Mouse (Mus musculus) right cerebral cortex, postnatal 25 days (tissue): ENCODE measurements around the gene Ctnna3.
"Not testable (repeated sequence)": the region's sequence is repeated elsewhere in the genome, so short reads cannot be mapped to it uniquely, and the experiment has no call there.

Experiments
- DNase-seq: peaks from one replicate; pipeline ENCODE4 v3.0.0; 2022

Ctnna3 gene

DNA sequence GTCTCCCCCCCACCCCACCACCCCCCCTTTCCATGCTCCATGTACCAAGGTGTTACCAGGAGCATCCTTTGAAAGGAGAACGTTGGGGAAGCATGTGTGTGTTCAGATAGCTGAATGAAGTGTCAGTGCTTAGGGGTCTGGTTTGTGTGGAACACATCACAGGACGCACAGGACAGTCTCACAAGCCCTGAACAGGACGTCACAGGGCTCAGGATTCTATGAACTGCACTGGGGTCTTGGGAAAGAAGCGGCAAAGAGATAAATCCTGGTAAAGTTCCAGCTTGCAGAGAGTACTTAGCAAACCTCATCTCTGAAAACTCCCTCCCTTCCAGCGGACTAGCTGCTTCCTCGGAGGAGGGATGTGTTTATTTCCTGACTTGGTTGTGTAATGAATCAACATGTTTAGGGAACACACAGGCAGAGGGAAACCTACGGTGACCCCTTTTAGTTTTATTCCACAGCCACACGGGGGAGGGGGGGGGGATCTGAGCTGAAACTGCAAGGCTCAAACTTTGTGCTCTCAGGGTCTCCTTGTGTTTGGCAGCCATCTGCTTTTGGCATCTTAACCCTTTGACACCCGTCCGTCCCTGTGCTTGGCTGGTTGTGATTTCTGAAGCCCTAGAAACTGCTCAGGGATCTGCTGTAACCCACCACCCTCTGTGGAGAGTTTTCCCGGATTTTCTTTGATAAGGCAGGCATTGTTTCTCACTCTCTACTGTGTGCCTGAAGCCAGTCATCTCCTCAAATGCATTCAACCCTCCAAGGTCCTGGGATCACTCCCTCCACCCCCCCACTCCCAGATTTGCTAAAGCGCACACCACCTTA is 656.9 kb downstream of the Ctnna3 start:
- DNase-seq: peak; percentile 30

DNA sequence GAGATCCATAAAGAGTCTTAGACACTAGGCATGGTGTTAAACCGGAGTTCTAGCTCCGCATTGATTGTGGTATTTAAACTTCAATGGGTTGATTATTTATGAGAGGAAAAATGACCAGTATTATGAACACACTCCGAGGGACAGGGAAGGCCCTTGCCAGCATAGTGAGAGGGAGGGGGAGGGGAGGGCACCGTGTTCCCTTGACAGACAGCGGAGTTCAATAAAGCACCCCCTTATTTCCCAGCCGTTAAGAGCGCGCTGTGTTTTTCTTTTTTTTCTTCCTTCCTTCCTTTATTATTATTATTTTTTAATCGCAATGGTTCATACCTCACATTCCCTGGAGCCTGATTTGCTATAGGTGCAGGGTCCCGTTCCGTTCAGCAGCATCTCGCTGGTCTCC is 657.6 kb downstream of the Ctnna3 start:
- no peak for DNase-seq

DNA sequence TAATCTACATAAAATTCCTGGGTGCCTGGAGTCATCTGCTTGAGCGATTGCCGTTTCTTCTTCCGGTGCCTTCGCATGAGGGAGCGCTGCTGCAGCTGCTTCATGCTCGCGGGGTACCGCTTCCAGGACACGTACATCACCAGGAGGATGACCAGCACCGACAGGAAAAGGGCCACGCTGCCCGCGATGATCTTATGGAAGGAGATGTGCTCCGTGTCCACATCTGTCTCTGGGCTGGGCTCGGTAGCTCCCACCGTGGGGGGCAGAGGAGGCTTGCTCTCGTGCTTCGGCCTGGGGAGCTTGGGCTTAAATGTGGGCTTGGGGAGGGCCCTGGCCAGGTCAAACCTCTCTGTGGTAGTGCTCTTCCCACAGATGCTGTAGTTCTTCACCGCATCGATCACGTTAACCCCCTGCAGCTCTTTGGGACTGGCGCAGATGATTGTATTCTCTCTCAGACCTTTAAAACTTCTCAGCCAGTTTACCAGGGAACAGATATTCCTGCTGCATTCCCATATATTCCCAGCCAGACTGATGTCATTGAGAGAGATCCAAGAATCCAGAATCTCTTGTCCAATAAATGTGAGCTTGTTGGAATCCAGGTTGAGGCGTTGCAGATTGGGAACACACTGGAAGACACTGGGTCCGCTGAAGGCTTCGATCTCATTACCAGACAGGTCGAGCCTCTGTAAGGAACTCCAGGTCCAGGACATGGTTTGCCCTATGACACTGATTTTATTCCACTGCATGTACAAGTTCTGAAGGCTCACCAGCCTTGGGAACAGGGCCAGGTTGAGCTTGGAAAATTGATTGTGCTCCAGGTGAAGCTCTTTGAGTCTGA is 658.3 kb downstream of the Ctnna3 start:
- DNase-seq: peak; percentile 49

DNA sequence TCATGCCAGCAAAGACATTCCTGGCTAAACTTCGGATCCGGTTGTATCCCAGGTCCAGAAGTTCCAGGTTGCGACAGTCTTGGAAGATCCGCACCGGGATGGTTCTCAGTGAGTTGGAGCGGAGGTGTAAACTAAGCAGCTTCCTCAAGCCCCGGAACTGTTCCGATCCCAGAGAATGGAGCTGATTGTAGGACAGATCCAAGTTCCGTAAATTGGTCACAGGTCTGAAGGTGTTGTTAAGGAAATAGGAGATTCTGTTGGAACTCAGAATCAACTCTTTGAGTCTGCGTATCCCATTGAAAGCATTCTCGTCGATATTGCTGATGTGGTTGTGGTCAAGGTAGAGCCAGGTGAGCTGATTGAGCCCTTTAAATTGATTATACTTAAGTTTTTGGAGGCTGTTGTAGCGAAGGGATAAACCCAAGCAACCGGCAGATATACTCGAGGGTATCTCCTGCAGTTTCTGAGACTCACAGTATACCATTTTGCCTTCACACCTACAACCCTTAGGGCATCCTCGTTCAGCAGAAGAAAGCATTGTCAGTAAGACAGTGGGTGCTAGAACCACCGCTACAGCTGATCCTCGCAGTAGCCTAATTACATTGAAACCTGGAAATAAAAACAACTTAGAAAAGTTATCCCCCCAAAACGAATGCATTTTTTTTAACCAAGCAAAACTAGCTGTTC is 659.0 kb downstream of the Ctnna3 start:
- no peak for DNase-seq

DNA sequence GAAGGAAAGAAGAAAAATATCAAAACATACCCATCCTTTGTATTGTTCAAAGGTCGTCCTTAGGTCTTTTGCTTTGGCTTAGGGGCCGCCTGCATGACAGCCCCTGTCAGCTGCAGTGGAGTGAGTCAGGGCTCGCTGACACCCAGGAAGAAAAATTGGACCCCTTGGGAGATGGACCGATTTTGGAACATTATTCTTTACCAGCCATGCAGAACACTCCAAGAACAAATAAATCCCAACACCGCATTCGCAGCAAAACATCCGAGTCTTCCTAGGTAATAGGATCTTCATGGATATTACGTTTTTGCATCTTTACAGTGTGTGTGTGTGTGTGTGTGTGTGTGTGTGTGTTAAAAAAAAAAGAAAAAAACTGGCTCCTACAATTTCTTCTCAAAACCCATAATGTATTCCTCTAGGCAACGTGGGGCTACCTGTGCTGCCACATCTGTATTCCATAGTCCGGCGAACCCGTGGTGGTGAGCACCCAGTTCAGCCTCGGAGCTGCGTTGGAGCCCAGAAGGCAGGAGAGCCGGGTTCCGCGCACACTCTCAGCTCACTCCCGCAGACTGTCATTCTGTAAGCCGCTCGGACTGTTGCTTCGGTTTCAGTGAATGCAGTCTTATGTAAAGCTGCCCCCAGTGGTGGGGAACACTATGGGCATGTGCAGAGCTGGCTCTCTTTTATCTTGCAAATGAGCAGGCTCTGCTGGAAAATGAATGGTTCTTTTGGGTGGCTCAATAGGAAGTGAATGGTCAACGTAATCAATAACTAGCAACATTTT is 660.0 kb downstream of the Ctnna3 start, which contains the start of gene Lrrtm3:
Lrrtm3 (minus strand) TSS at position 598 of the 781 bp plus-strand sequence.
- peak; percentile 85 for DNase-seq

DNA sequence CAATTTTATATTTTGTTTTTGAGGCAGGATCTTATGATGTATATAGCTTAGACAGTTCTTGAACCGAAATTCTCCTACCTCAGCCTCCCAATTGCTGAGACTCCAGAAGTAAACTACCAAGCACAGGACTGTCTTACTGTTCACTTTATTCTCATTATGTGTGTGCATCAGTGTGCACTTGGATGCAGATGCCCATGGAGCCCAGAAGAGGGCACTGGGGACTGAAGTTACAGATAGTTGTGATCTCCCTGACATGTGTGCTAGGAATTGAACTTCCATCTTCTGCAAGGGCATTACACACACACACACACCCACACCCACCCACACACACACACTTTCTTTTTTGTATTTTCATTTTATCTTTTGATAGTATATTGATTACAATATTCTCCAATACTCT is 666.6 kb downstream of the Ctnna3 start:
- DNase-seq: no peak

DNA sequence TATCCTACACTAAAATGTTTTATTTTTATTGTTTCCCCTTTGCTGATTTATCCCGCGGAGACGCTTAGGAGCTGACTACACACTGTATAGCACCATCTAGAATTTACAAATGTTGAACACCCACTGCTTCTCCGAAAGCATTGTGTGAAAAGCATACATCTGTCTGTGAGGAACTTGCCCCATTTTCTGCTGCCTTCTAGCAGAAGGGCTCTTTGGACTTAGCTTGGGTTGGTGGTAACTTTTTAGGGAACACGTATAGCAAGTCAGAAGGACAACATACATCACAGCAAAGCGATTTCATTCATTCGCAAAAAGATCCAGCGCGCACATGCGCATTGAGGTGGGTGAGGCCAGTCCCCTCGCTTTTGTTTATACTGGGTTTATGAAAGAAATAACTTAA is 685.3 kb downstream of the Ctnna3 start:
- no peak for DNase-seq

DNA sequence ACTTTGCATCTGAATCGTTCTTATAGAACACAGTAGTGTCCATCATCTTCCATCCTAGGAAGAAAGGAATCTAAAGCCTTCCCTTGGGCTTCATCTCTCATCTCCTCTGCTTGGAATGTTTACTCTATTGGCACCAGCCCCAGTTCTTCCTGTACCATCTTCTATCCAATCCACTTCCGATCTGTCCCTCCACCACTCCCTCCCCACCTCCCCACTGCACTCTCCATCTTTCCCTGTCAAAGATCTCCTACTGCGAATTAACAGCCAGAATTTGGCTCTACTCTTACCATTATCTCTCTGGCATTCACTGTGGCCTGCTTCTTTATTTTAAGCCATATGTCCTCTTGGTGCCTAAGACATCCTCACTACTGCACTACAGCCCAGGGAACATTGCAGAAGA is 688.9 kb downstream of the Ctnna3 start:
- DNase-seq: no peak

DNA sequence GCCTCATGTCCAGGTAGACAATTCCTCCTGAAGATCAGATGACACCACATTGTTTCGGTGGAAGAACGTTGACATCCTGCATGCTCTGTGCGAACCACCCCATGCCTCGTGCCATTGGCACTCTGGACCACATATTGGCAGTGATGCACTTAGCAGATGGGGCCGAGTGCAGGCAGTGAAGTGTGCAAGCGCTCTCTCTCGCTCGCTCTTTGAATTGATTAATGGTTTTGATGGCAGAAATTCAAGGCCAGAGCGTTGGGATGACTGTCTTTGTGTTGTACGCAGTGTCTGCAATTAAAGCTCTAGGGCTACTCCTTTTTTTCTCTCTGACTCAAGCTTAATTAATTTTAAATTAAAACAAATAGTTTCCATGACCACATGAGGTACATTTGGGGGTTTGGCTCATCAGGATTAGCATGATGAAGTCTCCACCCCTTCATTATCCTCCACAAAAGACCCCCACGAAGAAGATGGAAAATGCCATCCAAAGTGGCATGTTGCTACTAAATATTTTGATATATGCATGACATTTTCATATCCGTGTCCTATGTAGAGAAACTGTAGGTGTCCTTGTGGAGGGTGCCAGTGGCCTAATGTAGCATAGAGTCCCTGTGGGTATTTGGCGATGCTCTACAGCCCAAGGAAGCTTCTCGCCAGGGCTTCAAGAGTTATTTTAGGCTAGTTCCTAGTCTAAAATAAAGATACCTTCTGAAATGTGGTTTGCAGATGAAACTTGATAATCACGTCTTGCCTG is 700.7 kb downstream of the Ctnna3 start:
- no peak for DNase-seq

DNA sequence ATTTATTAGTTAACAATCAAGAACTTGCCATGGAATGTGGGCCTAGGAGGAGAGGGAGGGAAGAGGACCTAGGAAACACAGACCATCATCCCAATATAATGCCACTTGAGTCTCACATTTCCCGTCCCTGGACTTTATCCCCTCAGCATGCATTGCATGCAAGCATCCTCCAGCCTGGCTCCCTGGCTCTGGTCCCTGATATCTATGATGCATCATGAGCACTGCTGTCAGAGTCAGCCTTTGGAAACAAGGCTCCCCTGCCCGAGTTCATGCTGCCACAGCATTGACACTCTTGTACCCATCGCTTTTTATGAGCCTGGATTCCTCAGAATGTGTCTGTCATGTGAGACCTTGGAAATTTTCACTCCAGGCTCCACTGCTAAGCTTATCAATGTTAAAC is 703.6 kb downstream of the Ctnna3 start:
- no peak for DNase-seq

DNA sequence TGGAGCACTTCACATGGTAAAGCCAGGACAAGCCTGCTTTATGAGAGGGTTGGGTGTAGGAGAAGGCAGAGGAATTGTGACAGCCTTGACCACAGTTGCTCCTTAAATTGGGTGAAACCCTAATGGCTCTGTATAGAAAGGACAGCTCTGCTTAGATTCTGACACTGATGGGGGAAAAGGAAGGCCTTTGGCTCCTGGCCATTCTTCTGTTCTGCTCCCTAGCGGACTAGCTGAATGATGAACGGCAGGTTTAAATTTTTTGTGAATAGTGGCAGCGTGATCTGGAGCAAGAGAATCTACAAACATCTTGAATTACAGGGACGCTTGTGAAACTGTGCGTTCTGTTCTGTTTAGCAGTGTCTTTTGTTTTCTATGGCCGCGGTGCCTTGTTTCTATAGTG is 705.6 kb downstream of the Ctnna3 start:
- DNase-seq: no peak

DNA sequence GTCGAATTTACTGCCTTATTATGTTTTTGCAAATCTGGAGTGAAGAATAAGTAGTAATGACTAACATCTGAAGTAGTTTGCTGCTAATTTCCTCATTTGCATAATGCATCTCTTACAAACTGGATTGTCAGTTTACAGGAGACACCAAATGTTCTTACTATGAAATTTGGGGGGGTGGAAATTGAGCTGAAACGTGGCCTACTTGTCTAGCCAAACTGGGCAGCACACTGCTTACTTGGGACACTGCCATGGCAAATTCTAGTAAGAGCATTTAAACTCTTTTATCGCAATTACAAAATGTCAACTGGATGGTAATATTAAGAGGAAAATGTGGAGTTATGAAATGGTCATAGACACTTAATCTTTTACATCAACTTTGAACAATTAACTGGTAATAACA is 716.6 kb downstream of the Ctnna3 start:
- no peak for DNase-seq

DNA sequence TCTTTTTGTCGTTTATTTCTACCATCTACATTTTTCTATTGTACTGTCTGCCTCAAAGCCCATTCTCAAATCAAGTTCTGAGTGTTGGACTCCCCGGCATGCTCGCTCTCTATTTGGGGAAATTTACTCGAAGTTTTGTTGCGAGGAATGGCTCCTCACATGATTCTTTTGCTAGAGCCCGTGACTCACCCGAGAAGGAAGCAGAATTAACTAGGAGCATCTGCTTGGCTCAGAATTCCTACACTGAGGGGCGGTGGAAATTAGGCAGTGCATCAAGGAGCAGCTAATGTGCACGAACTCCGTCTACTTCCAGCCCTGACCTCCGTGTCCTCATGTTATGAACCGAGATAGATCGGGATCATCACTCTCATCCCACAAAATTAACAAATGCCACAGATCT is 751.8 kb downstream of the Ctnna3 start:
- DNase-seq: peak; percentile 38

DNA sequence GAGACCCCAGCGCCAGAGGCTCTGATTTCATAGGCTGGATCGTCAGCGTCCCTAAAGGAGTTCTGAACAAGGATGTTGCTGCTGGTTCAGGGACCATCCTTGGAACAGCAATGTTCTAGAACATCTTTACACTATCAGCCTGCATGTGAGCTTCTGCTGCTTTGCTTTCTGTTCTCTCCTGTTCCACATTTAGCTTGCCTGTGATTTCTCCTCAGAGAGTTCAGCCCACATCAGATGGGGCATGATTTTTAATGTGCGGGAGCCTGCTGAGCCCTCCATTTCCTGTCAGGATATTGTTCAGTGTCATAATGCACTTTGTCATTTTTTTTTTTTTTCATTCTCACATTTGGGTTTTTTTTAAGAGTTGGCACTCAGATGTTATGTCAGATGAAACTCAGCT is 752.8 kb downstream of the Ctnna3 start:
- peak; percentile 6 for DNase-seq

DNA sequence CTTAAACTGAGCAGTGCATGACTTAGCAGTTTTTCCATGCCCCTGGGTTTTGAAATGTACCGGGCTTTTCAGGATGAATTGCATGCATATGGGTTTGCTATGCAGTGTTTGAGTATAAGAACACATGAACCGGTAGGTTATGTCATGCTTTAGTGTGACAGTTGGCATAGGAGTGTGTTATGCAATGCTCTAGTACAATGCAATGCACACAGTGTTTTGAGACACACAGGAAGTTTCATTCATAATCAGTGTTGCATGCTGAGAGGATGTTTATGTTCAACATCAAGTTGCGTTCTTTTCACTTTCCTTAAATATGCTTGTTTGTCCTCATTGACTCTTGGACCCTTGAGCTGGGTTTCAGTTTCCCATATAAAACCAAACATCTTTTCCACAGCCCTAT is 758.1 kb downstream of the Ctnna3 start:
- DNase-seq: no peak

DNA sequence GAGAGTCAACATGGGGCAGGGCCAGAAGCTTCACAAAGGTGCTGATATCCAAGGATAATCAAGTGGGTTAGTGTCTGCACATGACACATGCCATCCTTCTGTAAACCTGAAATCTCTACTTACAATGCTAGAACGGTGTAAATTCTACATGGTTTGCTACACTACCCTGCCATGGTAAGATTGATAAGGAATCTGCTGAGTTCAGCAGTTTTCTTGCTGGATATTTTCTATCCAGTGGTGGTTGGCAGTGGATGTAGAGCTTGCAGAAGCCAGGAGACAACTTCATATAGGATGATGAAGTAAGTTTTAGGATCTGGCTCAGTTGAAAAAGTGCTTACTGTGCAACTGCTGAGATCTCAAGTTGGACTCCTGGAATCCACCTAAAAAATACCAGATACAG is 767.7 kb downstream of the Ctnna3 start:
- no peak for DNase-seq

DNA sequence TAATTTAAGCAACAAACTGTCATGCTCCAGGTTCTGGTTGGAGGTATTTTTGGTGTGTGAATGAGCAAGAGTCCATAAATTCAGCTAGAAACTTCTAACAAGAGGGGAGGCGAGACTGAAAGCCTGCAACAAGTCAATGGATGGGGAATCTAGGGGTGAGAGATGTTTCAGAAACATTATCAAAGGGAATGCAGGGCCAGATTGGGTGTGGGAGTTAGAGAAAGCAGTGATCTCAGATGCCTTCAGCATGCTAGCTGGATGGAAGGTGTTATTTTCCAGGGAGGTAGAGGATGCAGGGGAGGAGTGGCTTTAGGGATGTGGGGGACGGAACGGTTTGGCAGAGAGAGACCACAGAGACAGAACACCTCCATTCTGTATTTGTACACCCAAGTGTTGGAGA is 785.7 kb downstream of the Ctnna3 start:
- peak; percentile 39 for DNase-seq

DNA sequence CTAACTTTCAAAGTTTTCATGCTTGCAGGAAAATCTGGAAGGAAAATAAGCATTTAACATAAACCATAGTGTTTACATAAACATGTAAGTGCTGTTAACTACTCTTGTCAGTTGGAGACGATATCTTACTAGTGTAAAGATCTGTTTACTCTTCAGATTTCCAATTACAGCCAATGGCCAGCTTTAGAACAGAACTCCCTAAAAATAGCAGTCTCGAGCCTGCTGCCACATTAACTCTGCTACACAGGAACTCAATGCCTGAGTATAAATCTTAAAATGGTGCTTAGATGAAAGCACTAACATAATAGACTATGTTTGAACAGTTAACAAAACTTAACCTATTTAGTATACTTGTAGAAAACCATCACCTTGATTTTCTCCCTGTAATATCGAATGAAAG is 793.1 kb downstream of the Ctnna3 start:
- no peak for DNase-seq

DNA sequence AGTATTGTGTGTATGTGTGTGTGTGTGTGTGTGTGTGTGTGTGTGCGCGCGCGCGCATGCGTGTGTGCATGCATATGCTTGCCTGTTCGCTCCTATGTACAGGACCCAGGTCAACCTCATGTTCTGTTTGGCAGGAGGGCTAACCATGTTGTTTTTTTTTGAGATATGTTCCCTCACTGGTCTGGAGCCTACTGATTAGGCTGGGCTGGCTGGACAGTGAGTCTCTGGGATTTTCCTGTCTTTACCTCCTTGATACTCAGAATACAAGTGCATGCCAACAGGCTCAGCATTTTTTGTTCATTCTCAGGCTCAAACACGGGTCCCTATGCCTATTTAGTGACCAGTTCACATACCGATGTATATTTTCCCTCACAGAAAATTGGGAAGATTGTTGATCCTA is 794.1 kb downstream of the Ctnna3 start:
- no peak for DNase-seq

DNA sequence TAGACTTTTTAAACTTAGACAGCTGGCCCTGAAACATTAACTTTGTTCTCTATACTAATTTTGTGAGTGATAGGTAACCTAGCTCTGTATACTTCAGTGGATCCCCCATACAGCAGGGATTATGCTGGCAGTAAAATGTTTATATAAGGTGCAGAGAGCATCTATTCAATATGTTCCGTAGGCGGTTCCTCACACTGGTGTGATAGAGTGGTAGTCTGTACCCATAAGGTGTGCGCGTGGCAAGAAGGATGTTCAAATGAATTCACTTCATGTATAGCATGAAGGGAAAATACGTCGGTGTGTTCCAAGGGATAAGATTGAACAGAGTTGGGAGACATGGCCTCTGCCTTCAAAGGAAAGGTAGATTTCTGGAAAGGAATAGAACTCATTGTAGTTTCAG is 794.5 kb downstream of the Ctnna3 start:
- no peak for DNase-seq

DNA sequence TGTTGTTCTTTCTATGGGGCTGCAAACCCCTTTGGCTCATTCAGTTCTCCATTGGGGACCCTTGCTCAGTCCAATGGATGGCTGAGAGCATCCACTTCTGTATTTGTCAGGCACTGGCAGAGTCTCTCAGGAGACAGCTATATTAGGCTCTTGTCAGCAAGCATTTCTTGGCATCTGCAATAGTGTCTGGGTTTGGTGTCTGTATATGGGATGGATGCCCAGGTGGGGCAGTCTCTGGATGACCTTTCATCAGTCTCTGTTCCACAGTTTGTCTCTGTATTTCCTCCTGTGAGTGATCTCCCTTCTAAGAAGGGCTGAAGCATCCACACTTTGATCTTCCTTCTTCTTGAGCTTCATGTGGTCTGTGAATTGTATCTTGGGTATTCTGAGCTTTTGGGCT is 795.9 kb downstream of the Ctnna3 start:
- not testable (repeated sequence) for DNase-seq

DNA sequence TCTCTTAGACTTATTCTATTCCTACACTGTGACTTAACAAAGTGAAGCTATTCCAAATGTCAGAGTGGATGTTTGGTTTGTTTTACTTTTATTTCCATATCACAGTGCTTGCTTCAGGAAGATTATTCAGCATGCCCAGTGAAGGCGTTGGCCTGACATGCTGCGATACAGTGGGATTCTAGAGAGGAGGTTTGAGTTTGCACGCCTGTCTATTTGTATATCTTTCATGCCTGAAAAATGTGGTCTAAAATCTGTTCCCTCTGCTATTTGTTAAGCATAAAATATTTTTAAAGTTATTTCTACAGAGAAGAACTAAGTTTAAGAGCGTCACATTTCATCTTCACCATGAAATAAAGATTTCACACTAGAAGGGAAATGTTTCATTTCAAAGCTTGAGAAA is 813.5 kb downstream of the Ctnna3 start:
- DNase-seq: no peak
